Mouse (Mus musculus) heart, embryonic 12.5 days (tissue): ENCODE results near the gene Gas2. TPM values are rescaled to one million over a fixed set of nuclear protein-coding genes. Genes with fewer than 3 reads are reported as not detected.

Source experiments
- ATAC-seq: fragments of 200-750 bp; cut with Nextera tagmentation; 2 replicates; pipeline ENCODE4 v1.8.0; 2017; ENCODE audit warnings: moderate TSS enrichment, moderate library complexity; ENCODE audit not compliant: insufficient number of reproducible peaks, low FRiP score
- H3K27ac ChIP-seq: fragments of 300-500 bp; sonication (generic); 2 replicates; pipeline ENCODE4 v1.5.1; 2016; ENCODE audit warnings: mild to moderate bottlenecking, moderate library complexity; ENCODE audit not compliant: poor library complexity, severe bottlenecking
- H3K27me3 ChIP-seq: fragments of 300-500 bp; sonication (generic); replicated peaks from 2 replicates; pipeline ENCODE4 v1.6.1; 2016; ENCODE audit warnings: mild to moderate bottlenecking, moderate library complexity
- H3K36me3 ChIP-seq: fragments of 300-500 bp; sonication (generic); 2 replicates; pipeline ENCODE4 v1.6.1; 2016; ENCODE audit warnings: mild to moderate bottlenecking, moderate library complexity
- H3K4me1 ChIP-seq: fragments of 300-500 bp; sonication (generic); replicated peaks from 2 replicates; pipeline ENCODE4 v1.6.1; 2016; ENCODE audit warnings: mild to moderate bottlenecking
- H3K4me2 ChIP-seq: fragments of 300-500 bp; sonication (generic); 2 replicates; pipeline ENCODE4 v1.6.1; 2016; ENCODE audit warnings: mild to moderate bottlenecking, moderate library complexity
- H3K4me3 ChIP-seq: fragments of 300-500 bp; sonication (generic); 2 replicates; pipeline ENCODE4 v1.5.1; 2016; ENCODE audit warnings: mild to moderate bottlenecking
- H3K9ac ChIP-seq: fragments of 300-500 bp; sonication (generic); 2 replicates; pipeline ENCODE4 v1.6.1; 2016; ENCODE audit warnings: mild to moderate bottlenecking, moderate library complexity
- H3K9me3 ChIP-seq: fragments of 300-500 bp; sonication (generic); replicated peaks from 2 replicates; pipeline ENCODE4 v1.6.1; 2016; ENCODE audit warnings: mild to moderate bottlenecking, moderate library complexity
- WGBS: fragments of 180-500 bp; shearing (Covaris S2); methylation state at CpG from one replicate; pipeline ENCODE4 v1.1.7; 2016; 5-methylcytosine and 5-hydroxymethylcytosine counted together
- polyA plus RNA-seq: library from polyadenylated mRNA; unstranded; fragments of >200 nt; fragmentation: Nextera tagmentation; extraction: Ambion mirVana; gene quantifications from 2 replicates; pipeline ENCODE4 v1.2.1, GENCODE M21; 2016

Gas2 gene
- polyA plus RNA-seq, 1 experiment from 2014 or later: 7.1 TPM

DNA sequence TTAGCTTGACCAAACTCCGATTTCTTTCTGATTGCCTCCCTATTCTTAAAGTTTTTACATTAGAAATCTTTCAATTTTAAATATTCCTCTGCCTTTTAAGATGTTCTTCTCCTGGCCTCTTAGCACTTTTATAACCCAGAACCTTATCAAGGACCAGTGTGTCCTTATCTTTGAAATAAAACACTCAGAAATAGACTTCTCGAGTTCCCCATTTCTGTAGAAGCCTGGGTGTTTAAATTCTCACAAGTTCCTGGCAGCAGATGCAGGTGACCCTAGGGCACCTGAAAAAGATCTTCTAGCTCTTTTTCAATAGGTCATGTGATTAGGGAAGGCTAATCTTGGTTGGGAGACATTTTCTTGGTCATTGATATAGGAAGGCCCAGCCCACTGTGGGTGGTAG is 145.3 kb downstream of the Gas2 start:
- H3K27ac ChIP-seq: no peak overlapping the region
- H3K9ac ChIP-seq: no peak overlapping the region
- H3K4me1 ChIP-seq: no peaks in the 10 kb centered on the region
- 65% methylated on average over 2 of the region's 2 CpGs for WGBS
- no peak overlapping the region for H3K4me3 ChIP-seq
- H3K9me3 ChIP-seq: no peaks in the 10 kb centered on the region
- H3K27me3 ChIP-seq: 0 out of 2 replicates have a peak, but pooled peaks cover 3% of the 10 kb centered on the region
- no peaks in the 10 kb centered on the region for H3K36me3 ChIP-seq
- ATAC-seq: no peak
- no peak overlapping the region for H3K4me2 ChIP-seq

DNA sequence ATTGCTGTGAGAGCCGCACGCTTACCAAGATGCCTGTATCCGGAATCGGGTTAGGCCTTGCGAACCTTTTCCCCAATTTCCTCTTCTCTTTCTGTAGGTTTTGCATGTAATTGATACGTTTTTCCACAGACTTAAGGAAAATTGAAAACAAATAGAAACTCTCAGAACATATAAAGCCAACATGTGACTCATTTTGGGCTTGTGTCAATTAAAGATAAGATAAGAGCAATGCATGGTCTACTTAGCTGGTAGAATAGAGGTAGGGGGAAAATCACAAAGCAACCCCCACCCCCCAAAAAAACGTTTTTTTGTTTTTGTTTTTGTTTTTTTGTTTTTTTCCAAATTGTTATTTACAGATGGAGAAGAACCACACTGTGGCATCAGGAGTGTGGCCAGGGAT is 151.6 kb downstream of the Gas2 start:
- Histone ChIP-seq H3K9me3 (no peaks in the 10 kb centered on the region), H3K27ac (no peak overlapping the region), H3K4me1 (no peaks in the 10 kb centered on the region), H3K36me3 (no peaks in the 10 kb centered on the region), H3K9ac (no peak overlapping the region), H3K4me3 (no peak overlapping the region), H3K27me3 (no peaks in the 10 kb centered on the region), H3K4me2 (no peak overlapping the region)
- WGBS: 73% methylated on average over 7 of the region's 7 CpGs
- ATAC-seq: no peak

DNA sequence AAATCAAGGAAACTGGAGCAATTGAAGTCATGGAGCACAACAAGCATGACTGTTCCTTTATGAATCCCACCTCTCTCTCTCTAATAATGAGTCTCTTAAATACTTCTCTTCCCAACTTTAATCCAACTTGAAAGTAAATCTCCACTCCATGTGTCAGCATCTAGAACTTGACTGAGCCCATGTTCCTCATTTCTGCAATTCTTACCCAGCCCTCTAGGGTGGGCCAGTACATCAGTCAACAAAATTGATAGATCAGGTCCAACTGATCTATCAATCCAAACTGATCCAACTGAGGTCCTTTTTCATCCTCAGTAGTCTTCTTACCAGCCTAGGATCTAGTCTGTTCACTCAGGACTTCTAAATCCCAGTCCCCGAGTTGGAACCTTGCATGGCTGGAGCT is 153.4 kb downstream of the Gas2 start:
- Histone ChIP-seq H3K27me3 (no peaks in the 10 kb centered on the region), H3K4me2 (no peak overlapping the region), H3K36me3 (no peaks in the 10 kb centered on the region), H3K27ac (no peak overlapping the region), H3K4me1 (no peaks in the 10 kb centered on the region), H3K9ac (no peak overlapping the region), H3K9me3 (no peaks in the 10 kb centered on the region), H3K4me3 (no peak overlapping the region)
- ATAC-seq: no peak
- WGBS: 74% methylated on average over 1 of the region's 1 CpGs

DNA sequence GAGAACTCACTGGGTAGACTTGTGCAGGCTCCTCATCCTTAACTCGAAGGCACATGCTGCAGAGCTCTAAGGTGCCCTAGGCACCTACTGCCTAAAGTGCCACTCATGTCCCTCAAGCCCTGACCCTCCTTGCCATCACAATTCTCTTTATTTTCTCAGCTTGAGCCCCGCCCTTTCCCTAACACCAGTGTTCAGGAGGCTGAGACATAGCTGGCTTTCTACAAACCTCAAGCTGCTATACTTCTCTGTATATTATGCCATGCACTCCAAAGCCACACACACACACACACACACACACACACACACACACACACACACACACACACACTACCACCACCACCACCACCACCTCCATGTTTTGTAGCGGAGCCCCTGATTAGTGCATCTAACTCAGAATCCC is 153.8 kb downstream of the Gas2 start, which contains the start of gene 1700015G11Rik:
1700015G11Rik (minus strand) TSS at position 101 of the 400 bp plus-strand sequence.
- H3K27me3 ChIP-seq: no peaks in the 10 kb centered on the region
- H3K4me1 ChIP-seq: no peaks in the 10 kb centered on the region
- no peak within 1 kb of the TSS for H3K27ac ChIP-seq
- H3K36me3 ChIP-seq: no peaks in the 10 kb centered on the region
- no peak within 1 kb of the TSS for H3K4me3 ChIP-seq
- no peaks in the 10 kb centered on the region for H3K9me3 ChIP-seq
- no peak within 1 kb of the TSS for H3K4me2 ChIP-seq
- 83% methylated on average over 3 of the region's 3 CpGs for whole genome bisulfite sequencing
- no peak for ATAC-seq
- H3K9ac ChIP-seq: no peak within 1 kb of the TSS

DNA sequence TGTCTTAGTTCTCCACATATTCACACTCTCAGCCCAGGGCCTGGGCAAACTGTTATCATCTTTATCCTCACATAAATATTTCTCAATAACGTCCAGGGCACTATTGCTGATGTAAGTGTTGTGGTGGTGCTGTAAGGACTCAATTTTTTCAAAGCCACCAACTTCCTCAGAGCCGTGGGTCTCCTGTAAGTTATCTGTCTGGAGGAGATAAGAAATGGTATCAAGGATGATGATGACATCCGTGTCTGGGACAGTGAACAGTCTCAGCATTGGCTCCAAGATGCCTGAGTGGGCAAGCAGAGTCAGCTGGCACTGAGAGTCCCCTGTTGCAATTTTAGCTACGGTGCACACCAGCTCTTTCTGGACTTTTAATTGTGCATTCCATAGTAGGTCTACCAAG is 160.2 kb downstream of the Gas2 start:
- ATAC-seq: no peak
- 45% methylated on average over 4 of the region's 4 CpGs for WGBS
- Histone ChIP-seq H3K27ac (no peak overlapping the region), H3K9me3 (no peaks in the 10 kb centered on the region), H3K4me1 (no peaks in the 10 kb centered on the region), H3K4me3 (no peak overlapping the region), H3K9ac (no peak overlapping the region), H3K4me2 (no peak overlapping the region), H3K27me3 (no peaks in the 10 kb centered on the region), H3K36me3 (no peaks in the 10 kb centered on the region)

DNA sequence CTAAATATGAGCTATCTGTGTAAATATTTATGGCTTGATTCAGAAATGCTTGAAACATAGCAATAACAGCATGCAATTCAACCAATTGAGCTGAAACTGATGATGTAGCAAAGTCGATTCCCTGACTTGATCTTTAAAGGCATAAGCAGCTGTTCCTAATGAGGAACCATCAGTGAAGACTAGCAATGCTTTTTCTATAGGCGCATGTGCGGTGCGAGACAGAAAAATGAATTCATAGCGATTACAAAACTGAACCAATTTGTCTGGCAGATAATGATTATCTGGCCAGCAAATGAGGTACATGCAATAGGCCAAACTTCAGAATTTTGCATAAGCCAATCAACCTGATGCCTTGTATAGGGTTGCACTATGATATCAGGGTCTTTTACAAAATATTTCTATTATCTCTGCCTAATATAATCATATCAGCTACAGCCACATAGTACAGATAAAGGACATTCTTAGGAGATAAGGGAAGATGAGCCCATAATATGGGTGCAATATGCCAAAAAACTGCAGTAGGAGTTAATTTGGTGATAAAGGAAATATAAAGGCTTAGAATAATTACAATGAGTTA is 162.3 kb downstream of the Gas2 start:
- H3K4me1 ChIP-seq: no peaks in the 10 kb centered on the region
- WGBS: 85% methylated on average over 5 of the region's 5 CpGs
- no peaks in the 10 kb centered on the region for H3K36me3 ChIP-seq
- no peak overlapping the region for H3K27ac ChIP-seq
- H3K9ac ChIP-seq: no peak overlapping the region
- no peak for ATAC-seq
- no peak overlapping the region for H3K4me3 ChIP-seq
- no peaks in the 10 kb centered on the region for H3K9me3 ChIP-seq
- no peaks in the 10 kb centered on the region for H3K27me3 ChIP-seq
- H3K4me2 ChIP-seq: no peak overlapping the region

DNA sequence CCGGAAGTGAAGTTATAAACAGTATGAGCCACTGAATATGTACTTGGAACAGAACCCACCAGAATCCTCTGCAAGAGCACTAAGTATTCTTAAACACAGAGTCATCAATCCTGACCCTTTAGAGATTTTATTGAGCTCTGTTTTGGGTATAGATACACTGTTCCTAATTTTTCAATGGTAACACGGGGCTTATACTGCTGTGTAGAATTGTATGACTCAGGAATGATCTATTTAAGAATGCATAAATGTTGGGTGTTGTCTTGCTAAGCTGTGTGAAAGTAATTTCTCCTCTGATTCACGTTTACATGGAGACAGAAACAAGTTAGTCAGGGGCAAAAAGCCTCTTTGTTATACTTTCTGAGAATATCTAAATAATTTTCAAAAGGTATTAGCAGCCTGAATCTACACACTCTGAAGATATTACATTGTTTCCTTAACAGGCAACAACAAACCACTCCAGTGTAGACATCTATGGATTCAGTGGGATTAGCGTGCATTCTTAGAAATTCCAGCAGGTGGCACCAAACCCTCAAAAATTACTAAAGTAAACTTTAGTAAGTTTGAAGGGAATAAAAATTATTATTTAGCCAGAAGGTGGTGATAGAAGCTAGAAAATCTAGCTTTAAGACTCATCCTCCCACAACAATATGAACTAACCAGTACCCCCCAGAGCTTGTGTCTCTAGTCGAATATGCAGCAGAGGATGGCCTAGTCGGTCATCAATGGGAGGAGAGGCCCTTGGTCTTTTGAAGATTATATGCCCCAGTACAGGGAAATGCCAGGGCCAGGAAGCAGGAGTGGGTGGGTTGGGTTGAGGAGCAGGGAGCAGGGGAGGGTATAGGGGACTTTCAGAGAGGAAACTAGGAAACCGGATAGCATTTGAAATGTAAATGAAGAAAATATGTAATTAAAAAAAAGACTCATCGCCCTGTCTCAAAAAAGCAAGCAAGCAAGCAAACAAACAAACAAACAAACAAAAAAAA is 176.1 kb downstream of the Gas2 start:
- ATAC-seq: no peak
- Histone ChIP-seq H3K4me2 (no peak overlapping the region), H3K9ac (no peak overlapping the region), H3K27me3 (no peaks in the 10 kb centered on the region), H3K4me3 (no peak overlapping the region), H3K9me3 (no peaks in the 10 kb centered on the region), H3K27ac (no peak overlapping the region), H3K4me1 (no peaks in the 10 kb centered on the region), H3K36me3 (no peaks in the 10 kb centered on the region)
- 46% methylated on average over 8 of the region's 8 CpGs for WGBS

Other genes with a start within 250 kb of the Gas2 start
- 0.08 TPM in 1 of 2 replicates, not detected in the other for gene Slc17a6, start 240.0 kb upstream of the Gas2 start, polyA plus RNA-seq
- gene Fancf, start 252 bp downstream of the Gas2 start, polyA plus RNA-seq: 9.5 and 9.7 TPM in 2 replicates
- gene Svip, start 144.0 kb downstream of the Gas2 start, polyA plus RNA-seq: 12.0 and 14.0 TPM in 2 replicates
- gene 1700015G11Rik, start 153.7 kb downstream of the Gas2 start, polyA plus RNA-seq: not detected in 2 replicates